Mouse (Mus musculus) cerebellum, postnatal 36 days (tissue): Measurements from ENCODE around the gene Mmd2.

Experiments used
- DNase-seq, 2 experiments: peaks; one replicate each; pipeline ENCODE4 v3.0.0; 2021 to 2022; ENCODE audit warnings: mixed read lengths in 2 of 2

Gene Mmd2

GRCm38 (mm10) chr5:142604379-142604778 lies 4.2 kb downstream of the Mmd2 start:
- DNase-seq: no peak

GRCm38 (mm10) chr5:142597648-142598390 lies 10.8 kb downstream of the Mmd2 start:
- DNase-seq: no peak

- DNase-seq: peak in 1 of 2 experiments; percentile 23
Measured at GRCm38 (mm10) chr5:142596723-142597122, 11.9 kb downstream of the Mmd2 start.

- peak; percentile 35 to 49 for DNase-seq
Measured at GRCm38 (mm10) chr5:142595698-142596097, 12.9 kb downstream of the Mmd2 start.

GRCm38 (mm10) chr5:142590953-142591616 lies 17.5 kb downstream of the Mmd2 start:
- DNase-seq: no peak

- peak; percentile 24 to 25 for DNase-seq
Measured at GRCm38 (mm10) chr5:142583616-142584126, 24.9 kb downstream of the Mmd2 start.

GRCm38 (mm10) chr5:142581517-142581916 lies 27.1 kb downstream of the Mmd2 start:
- peak; percentile 67 to 69 for DNase-seq

GRCm38 (mm10) chr5:142578192-142578591 lies 30.4 kb downstream of the Mmd2 start:
- DNase-seq: no peak

- peak in 1 of 2 experiments; percentile 25 for DNase-seq
Measured at GRCm38 (mm10) chr5:142576832-142577231, 31.8 kb downstream of the Mmd2 start.

- no peak for DNase-seq
Measured at GRCm38 (mm10) chr5:142574323-142575057, 34.1 kb downstream of the Mmd2 start.

GRCm38 (mm10) chr5:142564606-142565005 lies 44.0 kb downstream of the Mmd2 start:
- DNase-seq: peak in 1 of 2 experiments; percentile 23

GRCm38 (mm10) chr5:142560261-142560660 lies 48.3 kb downstream of the Mmd2 start:
- no peak for DNase-seq

- peak; percentile 88 to 90 for DNase-seq
Measured at GRCm38 (mm10) chr5:142557397-142558067, 51.1 kb downstream of the Mmd2 start.

GRCm38 (mm10) chr5:142556721-142557120 lies 51.9 kb downstream of the Mmd2 start:
- no peak for DNase-seq

- no peak for DNase-seq
Measured at GRCm38 (mm10) chr5:142555866-142556265, 52.7 kb downstream of the Mmd2 start.

GRCm38 (mm10) chr5:142550706-142551652 lies 57.6 kb downstream of the Mmd2 start, which contains the start of gene Radil:
TSS of gene Radil (minus strand) at chr5:142551098.
- peak; percentile 99 for DNase-seq

GRCm38 (mm10) chr5:142549961-142550705 lies 58.5 kb downstream of the Mmd2 start:
- DNase-seq: no peak

- DNase-seq: no peak
Measured at GRCm38 (mm10) chr5:142549441-142549840, 59.2 kb downstream of the Mmd2 start.

GRCm38 (mm10) chr5:142547066-142547465 lies 61.5 kb downstream of the Mmd2 start:
- DNase-seq: no peak

- no peak for DNase-seq
Measured at GRCm38 (mm10) chr5:142546344-142546743, 62.3 kb downstream of the Mmd2 start.
